Mouse (Mus musculus) heart, postnatal 14 days (tissue): ENCODE measurements around the gene Tacc3. TPM values are rescaled to one million over a fixed set of nuclear protein-coding genes. Genes with fewer than 3 reads are reported as not detected.
A peak's percentile ranks its signal among the peaks of the same experiment; 100 is the strongest.

ENCODE experiments used
- DNase-seq, 2 experiments: peaks; one replicate each; pipeline ENCODE4 v3.0.0; 2021 to 2022
- intact Hi-C: fragments of 180-260 bp; cut with DNase I; formaldehyde crosslinking; loops from one replicate; pipeline ENCODE4 v1.15.1; 2025
- long read RNA-seq, 2 experiments: library from polyadenylated mRNA; stranded (forward); transcript quantifications; one replicate each; pipeline ENCODE4 v2.0.0; 2021
- total RNA-seq, 2 experiments: library from RNA; stranded (reverse); gene quantifications; 2 replicates each; pipeline ENCODE4 v1.2.3; 2021

Gene Tacc3
- total RNA-seq: 10 to 100 TPM in 1 of 2 experiments, 1 to 10 TPM in 1; 6.8 to 12.0 TPM
- long read RNA-seq, experiment 1, transcript Tacc3-203 (15 exons, 2,187 nt): major isoform, 11 of 29 reads
- long read RNA-seq, experiment 1, partial matches to known transcripts: 1 of 29 reads
- long read RNA-seq, experiment 1, other reads (novel, unspliced or antisense): 16 of 29 reads
- long read RNA-seq, experiment 2, transcript Tacc3-203 (15 exons, 2,187 nt): major isoform, 5 of 7 reads
- long read RNA-seq, experiment 2, partial matches to known transcripts: 0 of 7 reads
- long read RNA-seq, experiment 2, other reads (novel, unspliced or antisense): 2 of 7 reads

- intact Hi-C loops: loop anchor here (10.0 kb wide), 1 partner anchor 277 kb away; the partner anchor contains the start of gene Nelfa
- DNase-seq: peak; percentile 95 to 96
Measured at GRCm38 (mm10) chr5:33657787-33658663, at the start of gene Tacc3, which contains the start of gene Tmem129. Tacc3 (plus strand) TSS chr5:33658128. Tmem129 (minus strand) TSS chr5:33658416.

- DNase-seq: no peak
- intact Hi-C loops: no loop called here
Measured at GRCm38 (mm10) chr5:33609226-33609625, 48.7 kb upstream of the Tacc3 start.

- intact Hi-C loops: no loop called here
- no peak for DNase-seq
Measured at GRCm38 (mm10) chr5:33611795-33612194, 46.1 kb upstream of the Tacc3 start.

DNA sequence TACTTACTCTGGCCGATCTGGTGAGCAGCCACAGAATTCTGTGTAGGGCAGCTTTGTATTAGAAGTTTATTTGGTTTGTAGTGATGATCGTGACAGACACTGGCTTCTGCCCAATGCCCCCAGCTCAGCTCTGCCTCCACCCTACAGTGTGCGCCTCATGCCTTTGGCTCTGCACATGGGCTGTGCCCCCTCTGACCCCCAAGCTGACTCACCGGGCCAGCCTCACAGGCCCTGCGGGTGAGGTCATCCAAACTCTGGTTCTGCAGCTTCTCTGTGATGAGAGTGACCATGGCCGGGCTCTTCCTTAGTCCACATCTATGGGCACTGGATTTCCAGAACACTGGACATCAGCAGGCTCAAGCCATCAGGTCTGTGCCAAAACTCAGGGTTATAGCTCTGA is 43.5 kb upstream of the Tacc3 start:
- intact Hi-C loops: no loop called here
- no peak for DNase-seq

DNA sequence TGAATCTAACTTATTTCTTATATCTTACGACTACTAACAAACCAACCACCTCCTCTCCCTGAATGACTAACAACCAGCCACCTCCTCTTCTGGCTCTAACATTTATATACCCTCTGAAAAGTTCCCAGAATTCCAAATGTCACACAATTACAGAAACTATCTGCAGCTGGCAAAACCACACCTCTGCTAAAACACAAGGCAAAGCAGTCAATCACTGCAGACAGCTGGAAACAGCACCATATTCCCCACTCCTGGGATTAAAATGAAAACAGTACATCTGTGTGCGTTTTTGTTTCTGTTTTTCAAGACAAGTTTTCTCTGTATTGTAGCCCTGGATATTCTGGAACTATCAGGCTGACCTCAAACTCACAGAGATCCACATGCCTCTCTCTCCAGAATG is 35.3 kb upstream of the Tacc3 start:
- no peak for DNase-seq
- intact Hi-C loops: no loop called here

DNA sequence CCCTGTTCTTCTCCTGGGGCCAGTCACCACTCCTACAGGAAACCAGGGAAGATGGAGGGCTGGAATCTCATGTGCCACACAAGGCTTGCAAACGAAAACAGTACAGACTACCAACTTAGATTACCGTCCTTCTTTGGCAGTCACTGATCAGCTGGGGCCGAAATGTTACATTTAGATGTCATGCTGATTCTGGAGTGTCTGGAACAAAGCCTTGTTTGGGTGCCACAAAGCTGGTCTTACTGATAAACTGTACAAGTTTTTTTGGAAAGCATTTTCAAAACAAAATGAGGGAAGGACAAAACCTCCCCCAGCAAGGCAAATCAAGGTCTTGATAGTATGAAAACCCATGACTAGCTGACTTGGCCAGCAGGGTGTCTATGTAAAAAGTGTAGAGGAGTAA is 34.2 kb upstream of the Tacc3 start:
- no peak for DNase-seq
- intact Hi-C loops: no loop called here

DNA sequence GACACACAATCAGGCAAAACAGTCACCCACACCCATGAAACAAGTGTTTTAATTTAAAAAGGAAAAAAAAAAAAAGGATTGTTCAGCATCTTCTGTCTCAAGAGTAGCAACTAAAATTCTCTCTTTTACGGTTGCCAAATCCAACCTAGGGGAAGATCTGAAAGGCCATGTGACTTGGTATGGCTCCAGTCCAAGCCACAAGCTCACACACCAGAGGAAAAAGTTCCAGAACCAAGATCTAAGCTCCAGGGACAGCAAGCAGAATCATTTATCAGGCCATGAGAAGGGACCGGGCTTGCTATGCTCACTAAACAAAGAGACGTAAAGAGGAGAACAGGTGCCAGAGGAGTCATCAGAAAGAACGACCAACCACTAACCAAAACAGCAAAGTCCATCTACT is 30.0 kb upstream of the Tacc3 start:
- DNase-seq: no peak
- intact Hi-C loops: no loop called here

DNA sequence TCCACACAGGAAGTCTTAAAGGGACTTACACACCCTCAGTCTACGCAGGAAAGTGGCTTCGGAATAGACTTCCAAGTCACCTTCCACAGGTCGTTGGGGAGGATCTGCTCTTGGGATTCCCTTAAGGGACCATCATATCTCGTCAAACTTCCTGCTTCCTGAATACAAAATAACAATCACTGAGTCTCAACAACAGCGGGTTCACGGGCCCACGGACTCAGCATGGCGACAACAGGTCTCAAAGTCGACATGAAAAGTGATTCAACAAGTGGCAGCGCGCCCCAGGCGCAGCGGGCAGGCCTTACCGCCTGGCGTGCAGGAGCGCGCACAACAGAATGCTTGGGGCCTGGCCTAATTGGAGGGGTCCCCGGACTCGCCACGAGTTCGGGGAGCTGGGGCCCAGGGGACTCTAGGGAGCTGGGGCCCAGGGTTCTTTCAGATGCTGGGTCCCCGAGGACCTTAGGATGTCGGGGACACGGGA is 29.1 kb upstream of the Tacc3 start:
- intact Hi-C loops: no loop called here
- peak in 1 of 2 experiments; percentile 59 for DNase-seq

DNA sequence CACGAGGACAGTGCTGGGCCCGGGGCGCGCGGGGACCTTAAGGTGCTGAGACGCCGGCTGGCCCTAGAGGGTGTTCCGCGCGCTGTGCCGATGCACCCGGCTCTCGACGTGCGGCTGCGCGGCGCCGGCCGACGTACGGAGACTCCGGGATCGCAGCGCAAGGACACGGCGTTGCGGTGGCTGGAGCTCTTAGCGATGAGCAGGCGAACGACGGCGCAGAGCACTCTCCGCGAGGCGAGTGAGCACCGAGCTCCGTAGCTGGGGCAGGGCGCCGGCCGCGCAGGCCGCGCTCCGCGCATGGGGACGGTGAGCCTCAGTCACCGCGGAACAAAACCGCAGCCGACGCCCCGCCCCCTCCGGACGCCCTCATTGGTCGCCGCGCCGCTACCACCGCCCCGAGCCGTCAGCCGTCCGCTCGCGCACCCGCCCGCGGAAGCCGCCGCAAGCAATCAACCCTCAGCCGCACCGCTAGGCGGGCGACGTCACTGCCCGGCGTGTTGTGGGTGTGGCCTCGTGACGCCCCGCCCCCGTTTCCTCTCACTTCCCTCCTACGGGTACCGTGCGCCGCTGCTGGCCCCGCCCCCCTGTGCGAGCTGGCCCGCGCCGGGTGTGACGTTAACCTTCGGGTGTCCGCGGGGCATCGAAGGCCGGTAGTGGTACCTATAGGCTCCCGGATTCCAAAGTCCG is 28.5 kb upstream of the Tacc3 start, which contains the start of the genes Fam53a and Gm9903:
Gene Fam53a, minus strand, starts transcription at position 335 of the 687 bp plus-strand sequence.
Gene Gm9903, plus strand, starts transcription at position 625 of the 687 bp plus-strand sequence.
- peak; percentile 100 for DNase-seq
- intact Hi-C loops: no loop called here

GRCm38 (mm10) chr5:33630061-33630460 is 27.9 kb upstream of the Tacc3 start:
- intact Hi-C loops: no loop called here
- peak; percentile 40 to 47 for DNase-seq

- intact Hi-C loops: no loop called here
- peak in 1 of 2 experiments; percentile 28 for DNase-seq
Measured at GRCm38 (mm10) chr5:33630615-33631014, 27.3 kb upstream of the Tacc3 start.

- intact Hi-C loops: no loop called here
Measured at GRCm38 (mm10) chr5:33632526-33632925, 25.4 kb upstream of the Tacc3 start.

DNA sequence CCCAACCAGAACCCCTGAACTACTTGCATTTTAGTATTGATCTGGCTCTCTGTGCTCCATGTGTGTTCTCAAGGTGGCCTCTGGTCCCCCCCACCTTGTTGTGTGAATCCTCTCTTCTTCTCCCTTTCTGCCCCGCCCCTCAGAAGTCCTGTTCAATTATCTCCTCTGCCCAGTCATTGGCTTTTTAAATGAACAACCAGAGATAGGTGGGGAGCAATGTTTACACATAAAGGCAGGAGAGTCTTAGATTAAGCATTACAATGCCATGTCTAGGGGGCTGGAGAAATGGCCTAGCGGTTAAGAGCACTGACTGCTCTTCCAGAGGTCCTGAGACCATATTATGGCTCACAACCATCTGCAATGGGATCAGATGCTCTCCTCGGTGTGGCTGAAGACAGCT is 22.6 kb upstream of the Tacc3 start:
- DNase-seq: no peak
- intact Hi-C loops: no loop called here

More at GRCm38 (mm10) chr5:33632526-33632925, 25.4 kb upstream of the Tacc3 start:
- DNase-seq: no peak

GRCm38 (mm10) chr5:33637606-33638350 is 20.1 kb upstream of the Tacc3 start:
- no peak for DNase-seq
- intact Hi-C loops: no loop called here

DNA sequence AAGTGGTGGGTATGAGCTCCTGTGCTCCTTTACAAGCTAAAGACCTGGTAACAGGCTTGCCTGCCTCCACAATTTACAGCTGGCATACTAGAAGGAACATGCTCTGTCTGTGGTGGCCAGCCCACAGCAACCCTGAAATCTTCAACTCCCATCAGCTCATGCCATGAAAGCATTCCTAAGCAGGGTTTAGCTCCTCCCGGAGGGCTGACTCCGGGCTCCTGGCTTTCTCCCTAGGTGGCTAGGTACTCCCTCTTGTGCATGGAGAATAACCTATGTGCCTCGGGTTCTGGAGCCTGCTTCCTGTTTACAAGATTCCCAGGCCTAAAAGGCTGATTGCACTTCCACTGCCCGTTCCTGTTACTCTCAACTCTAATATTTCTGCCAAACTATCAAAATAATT is 19.1 kb upstream of the Tacc3 start:
- no peak for DNase-seq
- intact Hi-C loops: no loop called here

DNA sequence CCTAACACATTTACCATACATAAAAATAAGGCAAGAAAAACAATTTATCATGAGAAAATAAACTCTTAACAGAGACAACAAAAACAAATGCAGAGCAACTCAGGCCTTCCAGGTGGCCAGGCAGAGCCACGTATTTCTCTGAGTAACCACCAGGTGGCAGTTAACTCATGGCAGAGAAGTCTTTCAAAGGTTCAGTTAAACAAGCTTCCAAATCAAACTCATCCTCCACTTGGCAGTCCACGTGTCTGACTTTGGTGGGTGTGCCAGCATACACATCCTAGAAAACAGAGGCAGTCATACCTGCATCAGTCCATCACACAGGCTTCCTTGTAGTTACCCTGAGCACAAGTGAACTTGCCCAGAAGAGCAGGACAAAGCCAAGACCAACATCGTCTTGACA is 17.3 kb upstream of the Tacc3 start:
- peak; percentile 35 to 67 for DNase-seq

GRCm38 (mm10) chr5:33651017-33651416 is 6.9 kb upstream of the Tacc3 start:
- DNase-seq: no peak
- intact Hi-C loops: loop anchor here (10.0 kb wide), 1 partner anchor 284 kb away; the partner anchor contains the start of gene Nelfa

More for the DNA sequence above, 17.3 kb upstream of the Tacc3 start:
- intact Hi-C loops: no loop called here

- intact Hi-C loops: loop anchor here (10.0 kb wide), 1 partner anchor 283 kb away; the partner anchor contains the start of gene Nelfa
- DNase-seq: no peak
Measured at GRCm38 (mm10) chr5:33651541-33651920, 6.4 kb upstream of the Tacc3 start.

DNA sequence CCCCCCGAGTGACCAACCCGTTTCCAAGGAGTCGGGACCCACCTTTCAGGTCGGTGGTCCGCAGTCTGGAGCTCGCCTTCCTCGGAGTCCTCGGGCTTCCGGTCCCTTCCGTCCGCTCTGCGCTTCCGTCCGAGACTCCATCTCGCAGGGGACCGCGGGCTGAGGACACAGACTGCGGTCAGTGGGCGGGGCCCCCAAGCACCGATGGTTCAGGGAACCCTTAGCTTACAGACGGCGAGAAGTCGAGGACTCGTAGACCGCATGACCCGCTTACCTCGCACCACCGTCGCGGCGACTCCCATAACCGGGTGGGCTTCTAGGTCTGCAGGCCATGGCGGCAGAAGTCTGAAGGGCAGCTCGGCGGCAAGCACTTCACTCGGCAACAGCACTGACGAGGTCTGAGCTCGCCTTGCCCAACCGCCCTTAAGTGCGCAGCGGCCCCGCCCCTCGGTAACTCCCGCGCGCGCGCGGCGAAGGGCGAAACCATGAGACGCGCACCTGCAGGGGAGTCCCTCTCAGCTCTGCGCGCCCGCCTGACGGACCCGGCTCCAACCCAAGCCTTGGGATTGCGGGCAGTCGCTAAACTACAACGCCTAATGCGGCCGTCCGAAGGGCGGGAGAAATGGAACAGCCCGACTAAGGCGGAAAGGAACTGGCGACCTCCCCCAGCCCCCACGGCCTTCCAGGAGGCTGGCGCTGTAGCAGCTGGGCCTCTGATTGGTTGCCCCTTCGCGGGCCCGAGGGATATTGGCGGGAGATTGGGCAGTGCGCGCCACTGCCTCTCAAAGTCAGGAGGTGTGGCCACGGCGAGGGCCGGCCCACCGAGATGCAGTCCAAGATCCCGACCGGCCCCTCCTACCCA is 5.8 kb upstream of the Tacc3 start, which contains the start of gene Slbp:
Gene Slbp, minus strand, starts transcription at position 654 of the 862 bp plus-strand sequence.
- DNase-seq: peak; percentile 94 to 97

More for the DNA sequence above, 5.8 kb upstream of the Tacc3 start, which contains the start of gene Slbp:
- intact Hi-C loops: loop anchor here (10.0 kb wide), 1 partner anchor 283 kb away; the partner anchor contains the start of gene Nelfa
